Mouse (Mus musculus): ENCODE measurements around the gene Lyz1. TPM values are rescaled to one million over a fixed set of nuclear protein-coding genes. Genes with fewer than 3 reads are reported as not detected.
A peak's percentile ranks its signal among the peaks of the same experiment; 100 is the strongest.
"Not testable (repeated sequence)": the region's sequence is repeated elsewhere in the genome, so short reads cannot be mapped to it uniquely, and the experiment has no call there.

The Lyz1 gene
- polyA plus RNA-seq, 1 experiment = 90.7 TPM

DNA sequence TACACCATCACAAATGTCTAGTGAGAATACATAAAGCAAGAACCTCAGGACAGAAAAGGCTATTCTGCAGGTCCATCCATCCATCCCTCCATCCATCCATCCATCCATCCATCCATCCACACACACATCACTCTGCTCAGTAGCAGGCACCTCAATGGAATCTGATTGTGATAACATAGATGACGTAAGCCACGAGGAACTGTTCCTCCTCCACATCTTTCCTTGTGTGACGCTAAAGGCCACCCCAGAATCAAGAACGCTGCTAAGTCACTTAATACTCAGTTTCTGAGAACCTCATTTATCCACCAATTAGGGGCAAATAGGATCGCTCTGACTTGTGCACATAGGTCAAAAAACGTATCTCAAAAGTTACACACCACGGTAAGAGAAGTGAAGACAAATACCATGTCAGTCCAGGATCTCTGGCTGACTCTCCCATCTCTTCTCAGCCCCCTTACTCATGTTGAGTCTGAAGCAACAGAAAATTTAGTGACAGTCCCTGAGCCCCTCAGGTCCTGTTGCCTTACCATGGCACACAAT is 11.2 kb downstream of the Lyz1 start:
- Histone ChIP-seq H3K4me3 (ENCODE audit: insufficient read depth, low read length) (peak overlapping the region; percentile 70), H3K27ac (ENCODE audit: insufficient read depth, low read depth, low read length) (peak overlapping the region; percentile 94), H3K4me1 (ENCODE audit: control insufficient read depth, insufficient read depth, low read length) (peaks cover 29% of the 10 kb centered on the region)
- TF ChIP-seq CTCF (IDR thresholded peaks at IDR 0.05; ENCODE audit: low read depth, low read length) (no peak), POLR2A (IDR thresholded peaks at IDR 0.05; ENCODE audit: borderline replicate concordance, low read depth, low read length) (no peak)

GRCm38 (mm10) chr10:117280000-117280399 is 12.7 kb downstream of the Lyz1 start:
- Histone ChIP-seq H3K27ac (ENCODE audit: insufficient read depth, low read depth, low read length) (peak overlapping the region; percentile 94), H3K4me1 (ENCODE audit: control insufficient read depth, insufficient read depth, low read length) (peaks cover 20% of the 10 kb centered on the region), H3K4me3 (ENCODE audit: insufficient read depth, low read length) (peak overlapping the region; percentile 70)
- TF ChIP-seq CTCF (IDR thresholded peaks at IDR 0.05; ENCODE audit: low read depth, low read length) (no peak), POLR2A (IDR thresholded peaks at IDR 0.05; ENCODE audit: borderline replicate concordance, low read depth, low read length) (no peak)

DNA sequence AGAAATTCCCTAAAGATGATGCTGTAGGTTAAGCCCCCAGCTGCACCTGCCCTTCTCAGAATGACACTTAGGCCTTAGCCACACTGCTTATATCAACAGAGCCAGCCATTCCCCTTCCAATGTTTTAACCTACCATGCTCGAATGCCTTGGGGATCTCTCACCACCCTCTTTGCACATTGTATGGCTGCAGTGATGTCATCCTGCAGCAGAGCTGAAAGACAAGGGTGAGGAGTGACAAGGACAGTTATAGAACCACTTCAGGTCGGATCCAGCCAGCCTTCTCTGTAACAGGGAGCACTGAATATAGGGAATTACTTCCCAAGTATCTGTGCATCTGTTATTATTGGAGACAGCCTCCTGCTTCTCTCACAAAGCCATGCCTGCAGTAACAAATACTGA is 14.2 kb downstream of the Lyz1 start:
- Histone ChIP-seq H3K4me1 (ENCODE audit: control insufficient read depth, insufficient read depth, low read length) (peaks cover 10% of the 10 kb centered on the region), H3K27ac (ENCODE audit: insufficient read depth, low read depth, low read length) (peak overlapping the region; percentile 72), H3K4me3 (ENCODE audit: insufficient read depth, low read length) (0 out of 2 replicates have a peak overlapping the region, but pooled peaks have one; percentile 14)

DNA sequence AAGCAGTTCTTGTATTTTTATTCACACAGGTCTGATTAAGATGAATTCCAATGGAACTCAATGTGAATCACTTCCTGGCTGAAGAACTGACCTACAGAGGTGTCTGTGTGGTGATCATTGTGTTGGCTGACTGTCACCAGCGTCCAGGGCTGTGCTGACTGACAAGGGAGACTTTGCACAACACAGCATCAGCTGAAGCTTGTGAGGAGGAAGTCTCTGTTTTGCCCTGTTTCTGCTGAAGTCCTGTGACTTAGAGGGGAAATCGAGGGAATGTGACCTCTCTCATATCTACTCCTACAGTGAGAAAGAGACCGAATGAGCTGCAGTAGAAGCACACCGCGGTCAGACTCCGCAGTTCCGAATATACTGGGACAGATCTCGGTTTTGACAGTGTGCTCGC is 14.9 kb downstream of the Lyz1 start:
- peaks cover 11% of the 10 kb centered on the region for H3K4me1 ChIP-seq (ENCODE audit: control insufficient read depth, insufficient read depth, low read length)
- H3K27ac ChIP-seq (ENCODE audit: insufficient read depth, low read depth, low read length) = peak overlapping the region; percentile 72
- not testable (repeated sequence) for H3K4me3 ChIP-seq (ENCODE audit: insufficient read depth, low read length)

DNA sequence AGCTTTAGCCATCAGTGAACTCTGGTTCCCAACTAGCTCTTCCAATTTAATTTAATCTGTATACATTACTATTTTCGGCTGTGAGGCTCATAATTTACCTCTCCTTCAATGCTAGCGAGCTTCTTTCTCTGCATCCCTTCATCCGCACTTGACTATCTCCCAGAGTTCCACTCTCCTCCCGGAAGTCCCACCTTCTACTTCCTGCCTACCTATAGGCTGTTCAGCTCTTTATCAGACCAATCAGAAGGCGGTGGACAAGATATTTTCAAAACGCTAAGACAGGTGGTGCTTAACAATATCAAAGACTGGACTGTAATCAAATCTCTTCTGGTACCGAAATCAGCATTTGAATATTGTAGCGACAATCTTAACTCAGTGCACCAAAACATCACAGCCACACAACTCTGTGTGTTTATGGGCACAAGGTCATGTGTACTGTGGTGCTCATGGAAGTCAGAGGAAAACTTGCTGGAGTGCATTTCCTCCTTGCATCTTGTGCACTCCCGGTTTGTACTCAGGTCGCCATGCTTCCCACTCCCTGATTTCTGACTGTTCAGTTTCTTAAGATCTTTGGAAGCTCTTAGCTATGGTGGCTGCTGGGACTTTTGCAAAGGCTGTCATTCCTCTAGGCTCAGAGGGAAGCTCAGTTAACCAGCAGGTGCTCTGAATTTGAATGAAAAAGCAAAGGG is 16.8 kb downstream of the Lyz1 start:
- no peak overlapping the region for H3K4me3 ChIP-seq (ENCODE audit: insufficient read depth, low read length)
- peak overlapping the region; percentile 31 for H3K27ac ChIP-seq (ENCODE audit: insufficient read depth, low read depth, low read length)
- peaks cover 8% of the 10 kb centered on the region for H3K4me1 ChIP-seq (ENCODE audit: control insufficient read depth, insufficient read depth, low read length)
- TF ChIP-seq POLR2A (IDR thresholded peaks at IDR 0.05; ENCODE audit: borderline replicate concordance, low read depth, low read length) = peak; percentile 87; the same call in 1 of the 2 replicates
- TF ChIP-seq CTCF (IDR thresholded peaks at IDR 0.05; ENCODE audit: low read depth, low read length) = no peak

GRCm38 (mm10) chr10:117274645-117275044 is 18.0 kb downstream of the Lyz1 start:
- H3K27ac ChIP-seq (ENCODE audit: insufficient read depth, low read depth, low read length); H3K4me1 ChIP-seq (ENCODE audit: control insufficient read depth, insufficient read depth, low read length); H3K4me3 ChIP-seq (ENCODE audit: insufficient read depth, low read length): not testable (repeated sequence)

DNA sequence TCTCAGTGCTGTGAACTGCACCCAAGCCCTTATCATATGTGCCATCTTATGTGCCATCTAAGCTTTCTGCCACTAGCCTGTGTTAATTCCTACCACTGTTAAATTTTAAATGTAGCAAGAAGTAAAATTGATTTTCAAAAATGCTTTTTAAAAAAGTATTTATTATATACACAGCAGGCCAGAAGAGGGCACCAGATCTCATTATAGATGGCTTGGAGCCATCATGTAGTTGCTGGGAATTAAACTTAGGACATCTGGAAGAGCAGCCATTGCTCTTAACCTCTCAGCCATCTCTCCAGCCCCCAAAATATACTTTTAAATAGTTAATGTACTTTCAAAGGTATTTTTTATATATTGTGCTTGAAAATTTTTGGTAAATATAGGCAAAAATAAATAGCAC is 20.6 kb downstream of the Lyz1 start:
- TF ChIP-seq CTCF (IDR thresholded peaks at IDR 0.05; ENCODE audit: low read depth, low read length) (no peak), POLR2A (IDR thresholded peaks at IDR 0.05; ENCODE audit: borderline replicate concordance, low read depth, low read length) (no peak)
- Histone ChIP-seq H3K27ac (ENCODE audit: insufficient read depth, low read depth, low read length) (no peak overlapping the region), H3K4me3 (ENCODE audit: insufficient read depth, low read length) (no peak overlapping the region), H3K4me1 (ENCODE audit: control insufficient read depth, insufficient read depth, low read length) (peaks cover 8% of the 10 kb centered on the region)

DNA sequence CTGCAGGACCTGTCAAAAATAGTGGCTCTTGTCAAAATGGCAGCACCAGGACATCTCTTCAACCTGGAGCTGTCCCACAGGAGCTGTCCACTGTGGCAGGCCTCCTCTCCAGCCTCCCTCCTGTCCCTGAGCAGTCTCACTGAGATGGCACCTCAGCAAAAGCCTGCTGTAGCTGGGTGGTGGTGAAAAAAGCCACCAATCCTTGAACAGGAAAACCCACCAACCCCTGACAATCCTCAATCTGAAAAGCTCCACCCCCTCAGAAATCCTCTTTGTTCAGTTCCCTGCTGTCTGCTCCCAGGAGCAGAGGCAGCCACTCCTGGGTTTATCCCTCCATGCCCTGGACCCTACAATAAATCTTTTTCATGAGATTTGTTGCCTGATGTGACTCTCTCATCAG is 32.8 kb downstream of the Lyz1 start:
- H3K27ac ChIP-seq (ENCODE audit: insufficient read depth, low read depth, low read length) = no peak overlapping the region
- no peak overlapping the region for H3K4me3 ChIP-seq (ENCODE audit: insufficient read depth, low read length)
- H3K4me1 ChIP-seq (ENCODE audit: control insufficient read depth, insufficient read depth, low read length) = no peaks in the 10 kb centered on the region
- TF ChIP-seq CTCF (IDR thresholded peaks at IDR 0.05; ENCODE audit: low read depth, low read length) (no peak), POLR2A (IDR thresholded peaks at IDR 0.05; ENCODE audit: borderline replicate concordance, low read depth, low read length) (no peak)

DNA sequence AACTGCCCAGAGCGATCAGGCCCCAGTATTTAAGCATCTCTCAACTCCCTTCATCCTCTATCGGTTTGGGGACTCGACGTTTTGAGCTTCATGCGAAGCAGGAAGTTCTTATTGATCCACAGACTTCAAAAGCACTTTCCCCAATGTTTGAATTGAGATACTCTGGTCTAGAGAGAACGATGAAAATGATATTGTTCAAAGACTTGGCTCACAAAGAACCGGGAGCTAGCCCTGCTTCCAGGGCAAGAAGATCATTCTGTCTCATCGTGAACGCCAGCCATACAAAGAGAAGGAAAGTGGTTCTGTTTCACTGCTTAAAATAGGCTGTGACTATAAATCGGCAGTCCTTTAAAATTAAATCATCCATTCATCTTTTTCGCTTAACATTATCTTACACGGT is 54.1 kb downstream of the Lyz1 start, which contains the start of gene 9530003J23Rik:
9530003J23Rik (minus strand) TSS at position 101 of the 400 bp plus-strand sequence.
- H3K27ac ChIP-seq (ENCODE audit: insufficient read depth, low read depth, low read length) = no peak within 1 kb of the TSS
- TF ChIP-seq POLR2A (IDR thresholded peaks at IDR 0.05; ENCODE audit: borderline replicate concordance, low read depth, low read length) (no peak), CTCF (IDR thresholded peaks at IDR 0.05; ENCODE audit: low read depth, low read length) (no peak)
- H3K4me3 ChIP-seq (ENCODE audit: insufficient read depth, low read length) = no peak within 1 kb of the TSS
- H3K4me1 ChIP-seq (ENCODE audit: control insufficient read depth, insufficient read depth, low read length) = no peaks in the 10 kb centered on the region

Other genes with a start within 250 kb of the Lyz1 start
- not detected in 2 replicates for gene Lrrc10, start 247.5 kb downstream of the Lyz1 start, polyA plus RNA-seq (2012; ENCODE audit: insufficient read depth, insufficient read length, missing spikeins)
- gene Cct2, start 229.1 kb downstream of the Lyz1 start, polyA plus RNA-seq (2012; ENCODE audit: insufficient read depth, insufficient read length, missing spikeins) = 154 and 173 TPM in 2 replicates
- gene Frs2, start 144.3 kb downstream of the Lyz1 start, polyA plus RNA-seq (2012; ENCODE audit: insufficient read depth, insufficient read length, missing spikeins) = 18.2 and 20.5 TPM in 2 replicates
- gene Yeats4, start 68.4 kb downstream of the Lyz1 start, polyA plus RNA-seq (2012; ENCODE audit: insufficient read depth, insufficient read length, missing spikeins) = 61.0 and 64.0 TPM in 2 replicates
- gene 9530003J23Rik, start 54.2 kb downstream of the Lyz1 start, polyA plus RNA-seq (2012; ENCODE audit: insufficient read depth, insufficient read length, missing spikeins) = not detected in 2 replicates
- 36,853 and 37,625 TPM in 2 replicates for gene Lyz2, start 10.5 kb downstream of the Lyz1 start, polyA plus RNA-seq (2012; ENCODE audit: insufficient read depth, insufficient read length, missing spikeins)
- 57.9 and 60.2 TPM in 2 replicates for gene Cpsf6, start 87.1 kb upstream of the Lyz1 start, polyA plus RNA-seq (2012; ENCODE audit: insufficient read depth, insufficient read length, missing spikeins)

All from bone marrow macrophage, adult 2 months (primary cell).